Mouse (Mus musculus) MEL (cell line): ENCODE measurements around the gene Pgls. TPM values are rescaled to one million over a fixed set of nuclear protein-coding genes. Genes with fewer than 3 reads are reported as not detected.

Experiments
- DNase-seq: peaks from one replicate; pipeline ENCODE4 v3.0.0; 2011; ENCODE audit warnings: low read depth, low spot score
- H3K27ac ChIP-seq: 2 replicates; pipeline ENCODE4 v1.5.1; 2012; ENCODE audit warnings: low read depth, mild to moderate bottlenecking, control low read depth, low read length, moderate library complexity; ENCODE audit not compliant: control insufficient read depth
- H3K27me3 ChIP-seq, 2 experiments: fragments of 150-350 bp in 1 of 2; sonication (generic) in 1 of 2; 2 replicates each; pipeline ENCODE4 v1.6.1; 2012; ENCODE audit warnings: low read length in 2 of 2, mild to moderate bottlenecking in 2 of 2, improper control_type of control experiment in 1 of 2, moderate library complexity in 1 of 2; ENCODE audit not compliant: insufficient read depth in 2 of 2, control insufficient read depth in 1 of 2
- H3K36me3 ChIP-seq, 2 experiments: 2 replicates each; pipeline ENCODE4 v1.6.1; 2012 to 2014; ENCODE audit warnings: low read length in 2 of 2, improper control_type of control experiment in 1 of 2, inconsistent platforms in 1 of 2, mild to moderate bottlenecking in 1 of 2; ENCODE audit not compliant: insufficient read depth in 2 of 2, control insufficient read depth in 1 of 2
- H3K4me1 ChIP-seq, 2 experiments: fragments of 150-350 bp in 1 of 2; sonication (generic) in 1 of 2; 2 replicates each; pipeline ENCODE4 v1.6.1; 2012; ENCODE audit warnings: low read length in 2 of 2, improper control_type of control experiment in 1 of 2, mild to moderate bottlenecking in 1 of 2; ENCODE audit not compliant: insufficient read depth in 2 of 2, control insufficient read depth in 1 of 2
- H3K4me3 ChIP-seq, 2 experiments: fragments of 150-350 bp in 1 of 2; sonication (generic) in 1 of 2; 2 replicates each; pipeline ENCODE4 v1.5.1; 2012; ENCODE audit warnings: low read depth in 2 of 2, low read length in 2 of 2, mild to moderate bottlenecking in 2 of 2, moderate library complexity in 2 of 2, control low read depth in 1 of 2, improper control_type of control experiment in 1 of 2; ENCODE audit not compliant: control insufficient read depth in 1 of 2, insufficient read depth in 1 of 2
- H3K79me2 ChIP-seq: 2 replicates; pipeline ENCODE4 v1.6.1; 2012; ENCODE audit warnings: mild to moderate bottlenecking, low read length, moderate library complexity; ENCODE audit not compliant: control insufficient read depth, poor library complexity, insufficient read depth
- H3K9ac ChIP-seq: 2 replicates; pipeline ENCODE4 v1.6.1; 2012; ENCODE audit warnings: low read depth, mild to moderate bottlenecking, control low read depth, low read length, moderate library complexity; ENCODE audit not compliant: control insufficient read depth, poor library complexity, severe bottlenecking
- H3K9me3 ChIP-seq: fragments of 150-350 bp; sonication (generic); replicated peaks from 2 replicates; pipeline ENCODE4 v1.6.1; 2012; ENCODE audit warnings: mild to moderate bottlenecking, low read length, improper control_type of control experiment, moderate library complexity; ENCODE audit not compliant: insufficient read depth
- BHLHE40 ChIP-seq: IDR thresholded peaks from 2 replicates; pipeline ENCODE4 v1.6.1; 2012; ENCODE audit warnings: low read depth, mild to moderate bottlenecking, inconsistent platforms, low read length, improper control_type of control experiment, borderline replicate concordance
- EP300 ChIP-seq, 2 experiments: IDR thresholded peaks; 2 replicates each; pipeline ENCODE4 v1.6.1; 2011; ENCODE audit warnings: improper control_type of control experiment in 2 of 2, low read length in 2 of 2, low read depth in 1 of 2, mild to moderate bottlenecking in 1 of 2
- ETS1 ChIP-seq: IDR thresholded peaks from 2 replicates; pipeline ENCODE4 v1.6.1; 2012; ENCODE audit warnings: low read depth, mild to moderate bottlenecking, inconsistent platforms, low read length, improper control_type of control experiment, moderate library complexity
- GABPA ChIP-seq: IDR thresholded peaks from 2 replicates; pipeline ENCODE4 v1.6.1; 2012; ENCODE audit warnings: low read depth, mild to moderate bottlenecking, inconsistent platforms, low read length, improper control_type of control experiment, moderate library complexity
- GATA1 ChIP-seq: IDR thresholded peaks from 2 replicates; pipeline ENCODE4 v1.6.1; 2011; ENCODE audit warnings: low read depth, low read length, improper control_type of control experiment
- MAFK ChIP-seq: IDR thresholded peaks from 2 replicates; pipeline ENCODE4 v1.6.1; 2011; ENCODE audit warnings: low read depth, mild to moderate bottlenecking, low read length, improper control_type of control experiment, borderline replicate concordance
- MAX ChIP-seq: IDR thresholded peaks from 2 replicates; pipeline ENCODE4 v1.6.1; 2011; ENCODE audit warnings: low read length, improper control_type of control experiment
- MEF2A ChIP-seq: IDR thresholded peaks from 2 replicates; pipeline ENCODE4 v1.6.1; 2014; ENCODE audit warnings: low read depth, mild to moderate bottlenecking, inconsistent platforms, low read length, improper control_type of control experiment; ENCODE audit not compliant: poor library complexity, insufficient replicate concordance, severe bottlenecking; ENCODE audit errors: extremely low read depth
- MXI1 ChIP-seq: IDR thresholded peaks from 2 replicates; pipeline ENCODE4 v1.6.1; 2011; ENCODE audit warnings: mild to moderate bottlenecking, low read depth, low read length, improper control_type of control experiment
- MYB ChIP-seq: IDR thresholded peaks from 2 replicates; pipeline ENCODE4 v1.6.1; 2011; ENCODE audit warnings: mild to moderate bottlenecking, low read depth, low read length, improper control_type of control experiment
- NRF1 ChIP-seq: IDR thresholded peaks from 2 replicates; pipeline ENCODE4 v1.6.1; 2014; ENCODE audit warnings: low read depth, mild to moderate bottlenecking, inconsistent platforms, low read length, improper control_type of control experiment, moderate library complexity; ENCODE audit not compliant: poor library complexity, insufficient read depth, severe bottlenecking
- POLR2A ChIP-seq, 2 experiments: IDR thresholded peaks; 2 replicates each; pipeline ENCODE4 v1.6.1; 2011 to 2012; ENCODE audit warnings: low read length in 2 of 2, mild to moderate bottlenecking in 2 of 2, control low read depth in 1 of 2, improper control_type of control experiment in 1 of 2, low read depth in 1 of 2, moderate library complexity in 1 of 2; ENCODE audit not compliant: control insufficient read depth in 1 of 2, insufficient read depth in 1 of 2, poor library complexity in 1 of 2
- POLR2AphosphoS5 ChIP-seq: IDR thresholded peaks from 2 replicates; pipeline ENCODE4 v1.6.1; 2012; ENCODE audit warnings: low read depth, borderline replicate concordance, mild to moderate bottlenecking, inconsistent platforms, low read length, moderate library complexity, mixed read lengths
- RAD21 ChIP-seq: IDR thresholded peaks from 2 replicates; pipeline ENCODE4 v1.6.1; 2011; ENCODE audit warnings: mild to moderate bottlenecking, low read depth, low read length, improper control_type of control experiment
- SIN3A ChIP-seq: IDR thresholded peaks from 2 replicates; pipeline ENCODE4 v1.6.1; 2012; ENCODE audit warnings: low read length, improper control_type of control experiment, inconsistent platforms
- SMC3 ChIP-seq: IDR thresholded peaks from 2 replicates; pipeline ENCODE4 v1.6.1; 2011; ENCODE audit warnings: low read depth, low read length, improper control_type of control experiment
- TAL1 ChIP-seq: IDR thresholded peaks from 2 replicates; pipeline ENCODE4 v1.6.1; 2012; ENCODE audit warnings: mild to moderate bottlenecking, inconsistent platforms, low read length, moderate library complexity, mixed read lengths
- TBP ChIP-seq: IDR thresholded peaks from 2 replicates; pipeline ENCODE4 v1.8.0; 2011; ENCODE audit warnings: low read depth, low read length, improper control_type of control experiment
- TCF12 ChIP-seq: IDR thresholded peaks from 2 replicates; pipeline ENCODE4 v1.6.1; 2014; ENCODE audit warnings: low read depth, mild to moderate bottlenecking, inconsistent platforms, low read length, improper control_type of control experiment, moderate library complexity
- UBTF ChIP-seq: IDR thresholded peaks from 2 replicates; pipeline ENCODE4 v1.6.1; 2012; ENCODE audit warnings: low read depth, mild to moderate bottlenecking, inconsistent platforms, low read length, improper control_type of control experiment, moderate library complexity, borderline replicate concordance; ENCODE audit not compliant: insufficient read depth
- USF1 ChIP-seq: IDR thresholded peaks from 2 replicates; pipeline ENCODE4 v1.6.1; 2014; ENCODE audit warnings: low read depth, mild to moderate bottlenecking, inconsistent platforms, low read length, improper control_type of control experiment, moderate library complexity
- ZKSCAN1 ChIP-seq: IDR thresholded peaks from 2 replicates; pipeline ENCODE4 v1.6.1; 2012; ENCODE audit warnings: low read depth, mild to moderate bottlenecking, inconsistent platforms, low read length, improper control_type of control experiment, moderate library complexity
- ZNF384 ChIP-seq: IDR thresholded peaks from 2 replicates; pipeline ENCODE4 v1.6.1; 2012; ENCODE audit warnings: low read depth, mild to moderate bottlenecking, inconsistent platforms, low read length, improper control_type of control experiment
- polyA plus RNA-seq, 2 experiments: library from polyadenylated mRNA; stranded (reverse) in 1 of 2; unstranded in 1 of 2; fragments of >175 nt in 1 of 2; fragments of >200 nt in 1 of 2; gene quantifications; 2 replicates each; pipeline versions ENCODE4 v1.2.1 to v1.2.4; 2012; ENCODE audit warnings: low replicate concordance in 2 of 2, low read depth in 1 of 2; ENCODE audit not compliant: insufficient read length in 2 of 2, insufficient read depth in 1 of 2, missing spikeins in 1 of 2
- total RNA-seq: library from RNA; depleted of rRNA; stranded (reverse); fragments of 300-350 nt; gene quantifications from 2 replicates; pipeline ENCODE4 v1.2.3, GENCODE M21; 2012

Pgls gene
- total and polyA plus RNA-seq, 3 experiments = 225 to 257 TPM; not detected in 1

GRCm38 (mm10) chr8:71588762-71589161, 3.2 kb upstream of the Pgls start:
- no peak for DNase-seq
- H3K79me2 ChIP-seq = peaks cover 20% of the 10 kb centered on the region
- no peak overlapping the region for H3K9ac ChIP-seq
- H3K4me3 ChIP-seq = no peak overlapping the region
- H3K36me3 ChIP-seq = peaks cover 0 to 7% of the 10 kb centered on the region in 2 experiments; a peak in 3 of 4 replicates
- TF ChIP-seq POLR2AphosphoS5 (no peak), GATA1 (no peak), GABPA (no peak), TBP (no peak), POLR2A (IDR thresholded peaks at IDR 0.05; ENCODE audit: control insufficient read depth in 1 of 2, insufficient read depth in 1 of 2, low read depth in 1 of 2, low read length in 2 of 2, poor library complexity in 1 of 2) (no peak), RAD21 (no peak), TAL1 (no peak), UBTF (no peak), MEF2A (no peak), MAFK (no peak), ETS1 (no peak), TCF12 (no peak), ZNF384 (no peak), SIN3A (no peak)
- H3K27ac ChIP-seq = no peak overlapping the region
- H3K9me3 ChIP-seq = no peaks in the 10 kb centered on the region
- H3K4me1 ChIP-seq = peaks cover 2 to 13% of the 10 kb centered on the region in 2 experiments; a peak in 3 of 4 replicates
- H3K27me3 ChIP-seq = no peaks in the 10 kb centered on the region

GRCm38 (mm10) chr8:71591017-71591416, 959 bp upstream of the Pgls start:
- H3K4me1 ChIP-seq = peaks cover 2 to 14% of the 10 kb centered on the region in 2 experiments; a peak in 3 of 4 replicates
- peaks cover 0 to 7% of the 10 kb centered on the region in 2 experiments; a peak in 3 of 4 replicates for H3K36me3 ChIP-seq
- no peak for TF ChIP-seq MAFK
- TF ChIP-seq MAX = no peak
- TF ChIP-seq MXI1 = no peak
- no peak for TF ChIP-seq EP300 (IDR thresholded peaks at IDR 0.05; ENCODE audit: low read depth in 1 of 2, low read length in 2 of 2)
- TF ChIP-seq POLR2AphosphoS5 = no peak
- no peak for TF ChIP-seq ZKSCAN1
- TF ChIP-seq RAD21 = no peak
- TF ChIP-seq UBTF = no peak
- TF ChIP-seq NRF1 = no peak
- TF ChIP-seq TBP = no peak
- TF ChIP-seq BHLHE40 = no peak
- no peak for TF ChIP-seq SMC3
- TF ChIP-seq MYB = no peak
- TF ChIP-seq USF1 = no peak
- TF ChIP-seq, all 39 proteins: peak for 0
- peak overlapping the region; percentile 79 to 87 for H3K4me3 ChIP-seq
- H3K9ac ChIP-seq = peak overlapping the region; percentile 89
- no peaks in the 10 kb centered on the region for H3K27me3 ChIP-seq
- peaks cover 21% of the 10 kb centered on the region for H3K79me2 ChIP-seq
- no peak for DNase-seq
- peak overlapping the region; percentile 93 for H3K27ac ChIP-seq
- no peaks in the 10 kb centered on the region for H3K9me3 ChIP-seq
